Mouse (Mus musculus): ENCODE measurements around the gene Cldn17. TPM values are rescaled to one million over a fixed set of nuclear protein-coding genes. Genes with fewer than 3 reads are reported as not detected.

Gene Cldn17
- polyA plus RNA-seq, 1 experiment from 2014 or later: not detected

Other genes with a start within 250 kb of the Cldn17 start
- 4.6 and 5.7 TPM in 2 replicates for gene Grik1, start 216.7 kb downstream of the Cldn17 start, polyA plus RNA-seq (2014; fragmentation: Nextera tagmentation; extraction: Ambion mirVana)
- 7.8 TPM in 2 replicates for gene Cldn8, start 56.2 kb upstream of the Cldn17 start, polyA plus RNA-seq (2014; fragmentation: Nextera tagmentation; extraction: Ambion mirVana)
- 0.11 TPM in 1 of 2 replicates, not detected in the other for gene Krtap24-1, start 105.3 kb upstream of the Cldn17 start, polyA plus RNA-seq (2014; fragmentation: Nextera tagmentation; extraction: Ambion mirVana)
- not detected in 2 replicates for gene 2310079G19Rik, start 120.7 kb upstream of the Cldn17 start, polyA plus RNA-seq (2014; fragmentation: Nextera tagmentation; extraction: Ambion mirVana)
- 0.42 TPM in 1 of 2 replicates, not detected in the other for gene Krtap26-1, start 140.8 kb upstream of the Cldn17 start, polyA plus RNA-seq (2014; fragmentation: Nextera tagmentation; extraction: Ambion mirVana)
- gene Krtap27-1, start 164.7 kb upstream of the Cldn17 start, polyA plus RNA-seq (2014; fragmentation: Nextera tagmentation; extraction: Ambion mirVana): not detected in 2 replicates
- gene 2310061N02Rik, start 201.0 kb upstream of the Cldn17 start, polyA plus RNA-seq (2014; fragmentation: Nextera tagmentation; extraction: Ambion mirVana): not detected in 2 replicates
- gene Krtap13-1, start 221.9 kb upstream of the Cldn17 start, polyA plus RNA-seq (2014; fragmentation: Nextera tagmentation; extraction: Ambion mirVana): not detected in 2 replicates
- gene Krtap13, start 244.7 kb upstream of the Cldn17 start, polyA plus RNA-seq (2014; fragmentation: Nextera tagmentation; extraction: Ambion mirVana): 0.51 TPM in 1 of 2 replicates, not detected in the other

Data from embryonic facial prominence, embryonic 14.5 days (tissue).